Mouse (Mus musculus): ENCODE measurements around the gene Tbxa2r.

DNA sequence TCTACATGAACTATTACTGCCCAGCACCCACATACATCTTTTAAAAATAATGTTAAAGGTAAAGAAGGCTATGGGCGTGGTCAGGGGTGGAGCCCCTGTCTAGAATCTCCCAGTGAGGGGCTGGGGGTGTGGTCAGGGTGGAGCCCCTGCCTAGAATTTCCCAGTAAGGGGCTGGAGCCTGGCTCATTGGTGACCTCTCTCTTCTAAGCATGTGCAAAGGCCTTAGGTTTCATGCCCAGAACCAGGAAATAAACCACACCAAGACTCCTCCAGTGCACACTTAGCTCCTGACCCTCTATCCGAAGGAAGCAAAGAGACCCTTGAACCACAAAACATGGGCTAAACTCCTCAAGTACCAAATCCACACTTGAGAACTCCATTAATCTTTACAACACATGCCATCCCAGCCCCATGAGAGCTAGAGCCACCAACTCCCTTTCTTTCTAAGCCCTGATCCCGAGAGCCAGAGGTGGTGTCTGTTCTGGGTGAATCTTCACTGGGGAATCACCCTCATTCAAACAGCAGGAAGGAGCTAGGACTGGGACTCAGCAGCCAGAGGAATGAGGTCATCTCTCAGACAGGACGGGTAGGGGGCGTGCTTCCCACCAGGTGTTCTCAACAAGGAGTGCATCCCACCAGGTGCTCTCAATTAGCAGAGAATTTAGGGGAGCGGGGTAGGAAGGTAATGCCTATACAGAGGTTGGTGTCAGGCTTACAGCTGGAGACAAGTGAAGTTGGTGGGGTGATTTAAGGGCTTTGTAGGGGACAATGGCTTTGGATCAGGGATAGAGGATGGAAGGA, 48.2 kb downstream of the Tbxa2r start:
- TF ChIP-seq POLR2A (IDR thresholded peaks at IDR 0.05; ENCODE audit: borderline replicate concordance, extremely low read depth, low read depth, low read length), result no peak
- no peak for TF ChIP-seq CTCF (IDR thresholded peaks at IDR 0.05; ENCODE audit: insufficient read depth, low read length)

Measured in lung, adult 2 months (tissue).